10 mouse cellular contexts compared by ENCODE assay signal in genomic region chr14:75962250-75962649, GRCm38 (mm10). TPM values are rescaled to one million over a fixed set of nuclear protein-coding genes. Genes with fewer than 3 reads are reported as not detected.
DNase-seq lines count a peak whose midpoint lies in the region; ATAC-seq and TF ChIP-seq lines count a peak whose summit lies in the region.
"Had no signal": no experiment of that assay in that cellular context is flagged by ENCODE, and none has a peak within 500 bp of the region (broad histone marks: within the 10 kb centered on the region; RNA-seq: fewer than 3 reads in every experiment).

No protein-coding gene starts in this region.

- ATAC-seq in embryonic facial prominence, embryonic 13.5 days (ENCODE audit: insufficient number of reproducible peaks, insufficient read depth, low FRiP score, low TSS enrichment, low read depth) = no peak
- no peak for ATAC-seq in embryonic facial prominence, embryonic 14.5 days (ENCODE audit: low read depth)
- no peak for ATAC-seq in midbrain, postnatal 0 days (ENCODE audit: low FRiP score)

- WGBS in embryonic facial prominence, embryonic 13.5 days = 70% methylated on average over 9 of the region's 9 CpGs
- WGBS in embryonic facial prominence, embryonic 10.5 days = 89% methylated on average over 9 of the region's 9 CpGs
- 64% methylated on average over 9 of the region's 9 CpGs for WGBS in embryonic facial prominence, embryonic 14.5 days
- WGBS in midbrain, postnatal 0 days = 29% methylated on average over 9 of the region's 9 CpGs
- 91% methylated on average over 9 of the region's 9 CpGs for WGBS in lung, adult 2 months

- no peaks in the 10 kb centered on the region for H3K36me3 ChIP-seq in embryonic facial prominence, embryonic 13.5 days
- H3K36me3 ChIP-seq in embryonic facial prominence, embryonic 10.5 days (replicated peaks) = no peaks in the 10 kb centered on the region
- H3K36me3 ChIP-seq in embryonic facial prominence, embryonic 14.5 days (ENCODE audit: control insufficient read depth, insufficient read depth, low read length) = no peaks in the 10 kb centered on the region
- H3K36me3 ChIP-seq in midbrain, postnatal 0 days (ENCODE audit: insufficient read depth, low read length) = no peaks in the 10 kb centered on the region
- H3K36me3 ChIP-seq: liver, embryonic 13.5 days had no signal

- H3K9me3 ChIP-seq in embryonic facial prominence, embryonic 13.5 days = no peaks in the 10 kb centered on the region
- H3K9me3 ChIP-seq in embryonic facial prominence, embryonic 10.5 days = no peaks in the 10 kb centered on the region
- H3K9me3 ChIP-seq in embryonic facial prominence, embryonic 14.5 days (ENCODE audit: control insufficient read depth, low read length) = no peaks in the 10 kb centered on the region
- no peaks in the 10 kb centered on the region for H3K9me3 ChIP-seq in midbrain, postnatal 0 days (ENCODE audit: low read length)
- H3K9me3 ChIP-seq: liver, embryonic 13.5 days had no signal

- no peak for DNase-seq in embryonic facial prominence, embryonic 10.5 days (ENCODE audit: low spot score)
- DNase-seq in embryonic facial prominence, embryonic 14.5 days (ENCODE audit: low spot score) = peak; percentile 36
- peak; percentile 60 to 74 for DNase-seq in layer of hippocampus, postnatal 10 days (ENCODE audit: low spot score in 2 of 2)
- peak; percentile 76 for DNase-seq in midbrain, postnatal 0 days (ENCODE audit: low spot score)
- DNase-seq in embryo, embryonic 10.5 days (ENCODE audit: low spot score) = no peak
- DNase-seq in lung, adult 2 months = no peak
- no peak for DNase-seq in adipocyte (ENCODE audit: low spot score)
- DNase-seq: heart, postnatal 14 days; liver, embryonic 13.5 days had no signal

- no peak overlapping the region for H3K9ac ChIP-seq in embryonic facial prominence, embryonic 13.5 days
- no peak overlapping the region for H3K9ac ChIP-seq in embryonic facial prominence, embryonic 14.5 days (ENCODE audit: low read depth, low read length)
- H3K9ac ChIP-seq in midbrain, postnatal 0 days (replicated peaks; ENCODE audit: low read length, poor library complexity, severe bottlenecking) = peak overlapping the region; percentile 50; the same call in 1 of the 2 replicates
- H3K9ac ChIP-seq: liver, embryonic 13.5 days had no signal

- H3K4me3 ChIP-seq in embryonic facial prominence, embryonic 13.5 days = no peak overlapping the region
- no peak overlapping the region for H3K4me3 ChIP-seq in embryonic facial prominence, embryonic 10.5 days
- peak overlapping the region; percentile 10; the same call in 1 of the 2 replicates for H3K4me3 ChIP-seq in embryonic facial prominence, embryonic 14.5 days (ENCODE audit: low read depth, low read length)
- peak overlapping the region; percentile 31 for H3K4me3 ChIP-seq in midbrain, postnatal 0 days (ENCODE audit: low read depth, low read length)
- H3K4me3 ChIP-seq in lung, adult 2 months (replicated peaks; ENCODE audit: extremely low read depth, low read depth, low read length) = no peak overlapping the region
- H3K4me3 ChIP-seq: liver, embryonic 13.5 days had no signal

- no peaks in the 10 kb centered on the region for H3K27me3 ChIP-seq in embryonic facial prominence, embryonic 13.5 days
- no peaks in the 10 kb centered on the region for H3K27me3 ChIP-seq in embryonic facial prominence, embryonic 10.5 days (replicated peaks; ENCODE audit: low read depth, poor library complexity, severe bottlenecking)
- H3K27me3 ChIP-seq in embryonic facial prominence, embryonic 14.5 days (replicated peaks; ENCODE audit: control insufficient read depth, insufficient read depth, low read length) = no peaks in the 10 kb centered on the region
- H3K27me3 ChIP-seq in midbrain, postnatal 0 days (ENCODE audit: insufficient read depth, low read length) = no peaks in the 10 kb centered on the region
- H3K27me3 ChIP-seq: liver, embryonic 13.5 days had no signal

- peaks cover 18% of the 10 kb centered on the region for H3K4me1 ChIP-seq in embryonic facial prominence, embryonic 13.5 days
- no peaks in the 10 kb centered on the region for H3K4me1 ChIP-seq in embryonic facial prominence, embryonic 10.5 days
- peaks cover 8% of the 10 kb centered on the region; the same call in 1 of the 2 replicates for H3K4me1 ChIP-seq in embryonic facial prominence, embryonic 14.5 days (ENCODE audit: control insufficient read depth, insufficient read depth, low read length)
- H3K4me1 ChIP-seq in midbrain, postnatal 0 days (ENCODE audit: insufficient read depth, low read length) = no peaks in the 10 kb centered on the region
- no peaks in the 10 kb centered on the region; the same call in none of the 2 replicates for H3K4me1 ChIP-seq in lung, adult 2 months (ENCODE audit: control insufficient read depth, insufficient read depth, low read length)
- H3K4me1 ChIP-seq: liver, embryonic 13.5 days had no signal

- peak overlapping the region; percentile 9 for H3K4me2 ChIP-seq in embryonic facial prominence, embryonic 13.5 days
- H3K4me2 ChIP-seq in embryonic facial prominence, embryonic 14.5 days (ENCODE audit: low read depth, low read length) = peak overlapping the region; percentile 29
- H3K4me2 ChIP-seq in midbrain, postnatal 0 days (ENCODE audit: low read depth, low read length, poor library complexity, severe bottlenecking) = peak overlapping the region; percentile 45
- H3K4me2 ChIP-seq: liver, embryonic 13.5 days had no signal

- no peak overlapping the region for H3K27ac ChIP-seq in embryonic facial prominence, embryonic 13.5 days
- H3K27ac ChIP-seq in embryonic facial prominence, embryonic 10.5 days (replicated peaks) = no peak overlapping the region
- no peak overlapping the region for H3K27ac ChIP-seq in embryonic facial prominence, embryonic 14.5 days (replicated peaks; ENCODE audit: low read depth, low read length)
- H3K27ac ChIP-seq in midbrain, postnatal 0 days (ENCODE audit: low read depth, low read length) = peak overlapping the region; percentile 62
- H3K27ac ChIP-seq: liver, embryonic 13.5 days had no signal

- TF ChIP-seq POLR2A in lung, adult 2 months (IDR thresholded peaks at IDR 0.05; ENCODE audit: borderline replicate concordance, extremely low read depth, low read depth, low read length) = no peak

- peak; percentile 76 for TF ChIP-seq CTCF in midbrain, postnatal 0 days (IDR thresholded peaks at IDR 0.05)
- no peak for TF ChIP-seq CTCF in lung, adult 2 months (IDR thresholded peaks at IDR 0.05; ENCODE audit: insufficient read depth, low read length)

RNA-seq across cellular contexts. Expression of gene Kctd4, which starts 7.4 kb away (rescaled TPM):
- 1.2 and 1.6 TPM in 2 replicates for polyA plus RNA-seq in embryonic facial prominence, embryonic 13.5 days (2015; fragmentation: Nextera tagmentation; extraction: Ambion mirVana)
- 0.67 and 0.84 TPM in 2 replicates for polyA plus RNA-seq in embryonic facial prominence, embryonic 10.5 days (2016; fragmentation: Nextera tagmentation; extraction: Ambion mirVana)
- 0.82 and 1.9 TPM in 2 replicates for polyA plus RNA-seq in embryonic facial prominence, embryonic 14.5 days (2014; fragmentation: Nextera tagmentation; extraction: Ambion mirVana)
- total RNA-seq in layer of hippocampus, postnatal 10 days (2021) = 10 to 100 TPM; 31.8 to 34.7 TPM
- total RNA-seq in midbrain, postnatal 0 days (2014; rRNA removed) = 9.4 and 11.8 TPM in 2 replicates
- polyA plus RNA-seq in midbrain, postnatal 0 days (2015; fragmentation: Nextera tagmentation; extraction: Ambion mirVana) = 8.8 and 9.6 TPM in 2 replicates
- 0.20 TPM in 1 of 2 replicates, not detected in the other for polyA plus RNA-seq in lung, adult 2 months (2012; rRNA removed)
- total RNA-seq: heart, postnatal 14 days had no signal

RNA-seq across cellular contexts. Expression of gene Gtf2f2, which starts 48.4 kb away (rescaled TPM):
- polyA plus RNA-seq in embryonic facial prominence, embryonic 13.5 days (2015; fragmentation: Nextera tagmentation; extraction: Ambion mirVana) = 39.0 and 39.4 TPM in 2 replicates
- polyA plus RNA-seq in embryonic facial prominence, embryonic 10.5 days (2016; fragmentation: Nextera tagmentation; extraction: Ambion mirVana) = 55.7 and 56.2 TPM in 2 replicates
- 29.8 and 34.9 TPM in 2 replicates for polyA plus RNA-seq in embryonic facial prominence, embryonic 14.5 days (2014; fragmentation: Nextera tagmentation; extraction: Ambion mirVana)
- 10 to 100 TPM; 26.7 to 27.0 TPM for total RNA-seq in layer of hippocampus, postnatal 10 days (2021)
- total RNA-seq in midbrain, postnatal 0 days (2014; rRNA removed) = 22.7 and 23.4 TPM in 2 replicates
- 38.4 and 42.6 TPM in 2 replicates for polyA plus RNA-seq in midbrain, postnatal 0 days (2015; fragmentation: Nextera tagmentation; extraction: Ambion mirVana)
- 1.6 and 2.3 TPM in 2 replicates for polyA plus RNA-seq in lung, adult 2 months (2012; rRNA removed)

Comparison
In these comparisons a context has a peak if more than half of its experiments do, and no peak if none do; other contexts are left out.
1. H3K4me3 ChIP-seq: peak in embryonic facial prominence, embryonic 14.5 days (single experiment) and midbrain, postnatal 0 days (single experiment); none in embryonic facial prominence, embryonic 13.5 days (single experiment), embryonic facial prominence, embryonic 10.5 days (single experiment) and lung, adult 2 months (single experiment).
2. DNase-seq: peak in embryonic facial prominence, embryonic 14.5 days (single experiment), layer of hippocampus, postnatal 10 days (2 of 2) and midbrain, postnatal 0 days (single experiment); none in embryonic facial prominence, embryonic 10.5 days (single experiment), embryo, embryonic 10.5 days (single experiment), lung, adult 2 months (single experiment) and adipocyte (single experiment).
3. Peak in every context shown above with its lines, with median percentiles within 50 percentile points of each other: H3K4me2 ChIP-seq.